Mouse (Mus musculus): ENCODE results near the gene Pla2g15. TPM values are rescaled to one million over a fixed set of nuclear protein-coding genes. Genes with fewer than 3 reads are reported as not detected.

The Pla2g15 gene
- polyA plus RNA-seq, 1 experiment: 16.1 TPM

DNA sequence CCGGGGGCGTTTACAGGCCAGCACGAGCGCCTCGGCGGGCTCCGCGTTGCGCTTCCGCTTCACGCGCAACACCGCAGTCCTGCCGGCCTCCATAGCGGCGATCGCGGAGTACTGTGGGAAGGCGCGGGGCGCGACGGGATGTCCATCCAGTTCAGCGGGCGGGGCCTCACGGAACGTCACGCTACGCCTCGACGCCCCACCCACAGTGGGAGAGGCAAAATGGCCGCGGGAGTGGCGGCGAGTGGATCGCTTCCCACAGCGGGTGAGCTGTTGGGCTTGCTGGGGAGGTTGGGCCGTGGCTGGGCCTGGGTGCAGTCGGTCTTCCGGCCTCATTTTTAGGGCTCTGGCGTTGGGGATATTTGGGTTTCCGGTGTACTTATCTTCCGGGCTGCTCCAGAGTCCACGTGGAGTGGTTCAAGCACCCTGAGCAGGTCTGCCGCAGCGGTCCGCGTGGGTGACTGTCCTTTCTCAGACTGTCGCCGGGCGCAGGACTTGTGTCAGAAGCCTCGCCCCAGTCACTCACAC is 60.7 kb downstream of the Pla2g15 start, which contains the start of the genes Slc7a6os and Prmt7:
TSS of gene Slc7a6os (minus strand) at position 115 of the 525 bp plus-strand sequence.
TSS of gene Prmt7 (plus strand) at position 116 of the 525 bp plus-strand sequence.
- TF ChIP-seq POLR2A (IDR thresholded peaks at IDR 0.05; ENCODE audit: borderline replicate concordance, extremely low read depth, insufficient read depth, insufficient read length, poor library complexity, severe bottlenecking) (peak; percentile 75), CTCF (IDR thresholded peaks at IDR 0.05; ENCODE audit: borderline replicate concordance, extremely low read depth, insufficient read depth, insufficient read length) (no peak)
- DNase-seq (ENCODE audit: low read depth): peak; percentile 98

DNA sequence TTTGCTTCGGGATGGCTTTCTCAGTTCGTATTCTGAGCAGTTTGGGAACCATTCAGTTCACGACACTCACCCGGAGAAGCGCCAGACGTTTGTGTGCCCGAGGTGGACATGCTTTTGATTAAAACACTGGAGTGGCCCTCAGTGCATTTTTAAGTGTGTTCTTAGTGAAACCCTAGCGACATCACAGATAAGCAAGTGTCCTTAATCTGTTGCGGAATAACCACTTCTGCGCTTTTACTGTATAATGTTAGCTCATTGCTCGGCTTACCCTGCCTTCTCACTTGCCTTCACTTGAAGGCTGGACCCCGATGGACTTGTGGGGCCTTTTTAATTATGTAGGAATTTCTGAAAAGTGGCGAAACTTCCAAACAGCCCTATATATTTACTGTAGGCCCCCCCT is 61.2 kb downstream of the Pla2g15 start:
- no peak for DNase-seq (ENCODE audit: low read depth)

DNA sequence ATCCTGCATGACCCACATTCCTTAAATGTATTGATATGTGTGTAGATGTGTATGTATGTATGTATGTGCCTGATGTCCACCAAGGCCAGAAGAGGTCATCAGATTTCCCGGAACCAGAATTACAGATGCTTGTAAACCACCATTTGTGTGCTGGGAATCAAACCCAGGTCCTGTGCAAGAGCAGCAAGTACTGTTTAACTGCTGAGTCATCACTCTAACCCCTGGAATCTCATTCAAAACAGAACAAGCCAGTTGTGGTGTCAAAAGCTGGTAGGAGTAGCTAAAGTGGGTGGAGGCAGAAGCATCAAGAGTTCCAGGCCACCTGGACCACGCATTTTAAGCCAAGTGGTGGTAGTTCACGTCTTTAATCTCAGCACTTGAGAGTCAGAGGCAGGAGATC is 63.8 kb downstream of the Pla2g15 start:
- DNase-seq (ENCODE audit: low read depth): no peak
- TF ChIP-seq POLR2A (IDR thresholded peaks at IDR 0.05; ENCODE audit: borderline replicate concordance, extremely low read depth, insufficient read depth, insufficient read length, poor library complexity, severe bottlenecking) (no peak), CTCF (IDR thresholded peaks at IDR 0.05; ENCODE audit: borderline replicate concordance, extremely low read depth, insufficient read depth, insufficient read length) (no peak)

More for the DNA sequence above, 61.2 kb downstream of the Pla2g15 start:
- TF ChIP-seq POLR2A (IDR thresholded peaks at IDR 0.05; ENCODE audit: borderline replicate concordance, extremely low read depth, insufficient read depth, insufficient read length, poor library complexity, severe bottlenecking) (no peak), CTCF (IDR thresholded peaks at IDR 0.05; ENCODE audit: borderline replicate concordance, extremely low read depth, insufficient read depth, insufficient read length) (no peak)

Other genes starting within 250 kb of the Pla2g15 start
- gene Pskh1, start 250.0 kb upstream of the Pla2g15 start, polyA plus RNA-seq (2012; rRNA removed): 23.6 and 26.8 TPM in 2 replicates
- 7.8 and 10.2 TPM in 2 replicates for gene Ctrl, start 216.5 kb upstream of the Pla2g15 start, polyA plus RNA-seq (2012; rRNA removed)
- gene Psmb10, start 212.0 kb upstream of the Pla2g15 start, polyA plus RNA-seq (2012; rRNA removed): 51.6 and 64.8 TPM in 2 replicates
- 2.0 and 2.3 TPM in 2 replicates for gene Lcat, start 207.0 kb upstream of the Pla2g15 start, polyA plus RNA-seq (2012; rRNA removed)
- 15.2 and 17.0 TPM in 2 replicates for gene Slc12a4, start 184.3 kb upstream of the Pla2g15 start, polyA plus RNA-seq (2012; rRNA removed)
- gene Dpep3, start 171.0 kb upstream of the Pla2g15 start, polyA plus RNA-seq (2012; rRNA removed): not detected in 2 replicates
- 22.9 and 24.4 TPM in 2 replicates for gene Dus2, start 159.1 kb upstream of the Pla2g15 start, polyA plus RNA-seq (2012; rRNA removed)
- not detected in 2 replicates for gene Dpep2nb, start 144.4 kb upstream of the Pla2g15 start, polyA plus RNA-seq (2012; rRNA removed)
- gene Ddx28, start 138.5 kb upstream of the Pla2g15 start, polyA plus RNA-seq (2012; rRNA removed): 16.5 and 17.8 TPM in 2 replicates
- 11.1 and 13.1 TPM in 2 replicates for gene Nfatc3, start 91.6 kb upstream of the Pla2g15 start, polyA plus RNA-seq (2012; rRNA removed)
- gene Esrp2, start 13.4 kb upstream of the Pla2g15 start, polyA plus RNA-seq (2012; rRNA removed): 1.3 and 1.5 TPM in 2 replicates
- gene Slc7a6, start 18.5 kb downstream of the Pla2g15 start, polyA plus RNA-seq (2012; rRNA removed): 56.7 and 65.4 TPM in 2 replicates
- gene Slc7a6os, start 60.5 kb downstream of the Pla2g15 start, polyA plus RNA-seq (2012; rRNA removed): 42.0 and 45.3 TPM in 2 replicates
- 44.9 and 47.7 TPM in 2 replicates for gene Prmt7, start 60.5 kb downstream of the Pla2g15 start, polyA plus RNA-seq (2012; rRNA removed)
- gene Smpd3, start 187.6 kb downstream of the Pla2g15 start, polyA plus RNA-seq (2012; rRNA removed): 29.2 and 52.3 TPM in 2 replicates